Mouse (Mus musculus): ENCODE measurements around the gene Tmem254b. TPM values are rescaled to one million over a fixed set of nuclear protein-coding genes. Genes with fewer than 3 reads are reported as not detected.
"Not testable (repeated sequence)": the region's sequence is repeated elsewhere in the genome, so short reads cannot be mapped to it uniquely, and the experiment has no call there.

Gene Tmem254b
- 55.1 and 56.8 TPM in 2 replicates for polyA plus RNA-seq (2015; fragmentation: Nextera tagmentation; extraction: Ambion mirVana)

GRCm38 (mm10) chr14:26206926-26207247 lies at the start of gene Tmem254b:
Tmem254b (minus strand) TSS chr14:26207041.
- not testable (repeated sequence) for H3K4me2 ChIP-seq (replicated peaks; ENCODE audit: low read depth); H3K4me1 ChIP-seq (replicated peaks; ENCODE audit: control insufficient read depth, insufficient read depth, low read length); H3K27me3 ChIP-seq (replicated peaks; ENCODE audit: control insufficient read depth, insufficient read depth, low read length); H3K9ac ChIP-seq (ENCODE audit: low read depth, low read length); H3K36me3 ChIP-seq (ENCODE audit: control insufficient read depth, insufficient read depth); H3K4me3 ChIP-seq (ENCODE audit: low read depth, low read length); H3K9me3 ChIP-seq (ENCODE audit: control insufficient read depth); H3K27ac ChIP-seq (ENCODE audit: low read depth, low read length)
- no CpG with 5 or more reads among the region's 10 CpGs for WGBS
- peak; percentile 84 for ATAC-seq

GRCm38 (mm10) chr14:26237183-26237582 lies 30.3 kb upstream of the Tmem254b start:
- not testable (repeated sequence) for H3K4me2 ChIP-seq (replicated peaks; ENCODE audit: low read depth); H3K9ac ChIP-seq (ENCODE audit: low read depth, low read length); H3K27ac ChIP-seq (ENCODE audit: low read depth, low read length); H3K4me1 ChIP-seq (replicated peaks; ENCODE audit: control insufficient read depth, insufficient read depth, low read length); H3K36me3 ChIP-seq (ENCODE audit: control insufficient read depth, insufficient read depth); H3K4me3 ChIP-seq (ENCODE audit: low read depth, low read length); H3K9me3 ChIP-seq (ENCODE audit: control insufficient read depth); H3K27me3 ChIP-seq (replicated peaks; ENCODE audit: control insufficient read depth, insufficient read depth, low read length)
- no CpG with 5 or more reads among the region's 2 CpGs for WGBS
- ATAC-seq = peak; percentile 53

GRCm38 (mm10) chr14:26216233-26217000 lies 9.6 kb upstream of the Tmem254b start:
- ATAC-seq = peak; percentile 88
- not testable (repeated sequence) for H3K4me3 ChIP-seq (ENCODE audit: low read depth, low read length); H3K27me3 ChIP-seq (replicated peaks; ENCODE audit: control insufficient read depth, insufficient read depth, low read length); H3K27ac ChIP-seq (ENCODE audit: low read depth, low read length); H3K4me1 ChIP-seq (replicated peaks; ENCODE audit: control insufficient read depth, insufficient read depth, low read length); H3K9me3 ChIP-seq (ENCODE audit: control insufficient read depth); H3K9ac ChIP-seq (ENCODE audit: low read depth, low read length); H3K4me2 ChIP-seq (replicated peaks; ENCODE audit: low read depth); H3K36me3 ChIP-seq (ENCODE audit: control insufficient read depth, insufficient read depth)
- no CpG with 5 or more reads among the region's 5 CpGs for WGBS

- H3K4me1 ChIP-seq (replicated peaks; ENCODE audit: control insufficient read depth, insufficient read depth, low read length); H3K4me3 ChIP-seq (ENCODE audit: low read depth, low read length); H3K36me3 ChIP-seq (ENCODE audit: control insufficient read depth, insufficient read depth); H3K27ac ChIP-seq (ENCODE audit: low read depth, low read length); H3K4me2 ChIP-seq (replicated peaks; ENCODE audit: low read depth); H3K27me3 ChIP-seq (replicated peaks; ENCODE audit: control insufficient read depth, insufficient read depth, low read length); H3K9ac ChIP-seq (ENCODE audit: low read depth, low read length); H3K9me3 ChIP-seq (ENCODE audit: control insufficient read depth): not testable (repeated sequence)
- WGBS = no CpG with 5 or more reads among the region's 44 CpGs
- peak; percentile 95 for ATAC-seq
Observed at GRCm38 (mm10) chr14:26206197-26206925, 480 bp downstream of the Tmem254b start.

- not testable (repeated sequence) for H3K27me3 ChIP-seq (replicated peaks; ENCODE audit: control insufficient read depth, insufficient read depth, low read length); H3K4me1 ChIP-seq (replicated peaks; ENCODE audit: control insufficient read depth, insufficient read depth, low read length); H3K36me3 ChIP-seq (ENCODE audit: control insufficient read depth, insufficient read depth); H3K4me3 ChIP-seq (ENCODE audit: low read depth, low read length); H3K9ac ChIP-seq (ENCODE audit: low read depth, low read length); H3K9me3 ChIP-seq (ENCODE audit: control insufficient read depth); ATAC-seq; H3K4me2 ChIP-seq (replicated peaks; ENCODE audit: low read depth); H3K27ac ChIP-seq (ENCODE audit: low read depth, low read length)
- no CpG with 5 or more reads among the region's 3 CpGs for WGBS
Observed at GRCm38 (mm10) chr14:26197851-26198250, 9.0 kb downstream of the Tmem254b start.

GRCm38 (mm10) chr14:26188361-26188760 lies 18.5 kb downstream of the Tmem254b start:
- not testable (repeated sequence) for H3K4me2 ChIP-seq (replicated peaks; ENCODE audit: low read depth); H3K4me1 ChIP-seq (replicated peaks; ENCODE audit: control insufficient read depth, insufficient read depth, low read length); ATAC-seq; H3K4me3 ChIP-seq (ENCODE audit: low read depth, low read length); H3K9me3 ChIP-seq (ENCODE audit: control insufficient read depth); H3K36me3 ChIP-seq (ENCODE audit: control insufficient read depth, insufficient read depth); H3K27ac ChIP-seq (ENCODE audit: low read depth, low read length); H3K27me3 ChIP-seq (replicated peaks; ENCODE audit: control insufficient read depth, insufficient read depth, low read length); H3K9ac ChIP-seq (ENCODE audit: low read depth, low read length)
- WGBS = no CpG with 5 or more reads among the region's 8 CpGs

- ATAC-seq = 0 out of 2 replicates have a peak, but pooled peaks have one; percentile 33
- WGBS = no CpG with 5 or more reads among the region's 9 CpGs
- not testable (repeated sequence) for H3K27me3 ChIP-seq (replicated peaks; ENCODE audit: control insufficient read depth, insufficient read depth, low read length); H3K9me3 ChIP-seq (ENCODE audit: control insufficient read depth); H3K27ac ChIP-seq (ENCODE audit: low read depth, low read length); H3K4me2 ChIP-seq (replicated peaks; ENCODE audit: low read depth); H3K9ac ChIP-seq (ENCODE audit: low read depth, low read length); H3K4me1 ChIP-seq (replicated peaks; ENCODE audit: control insufficient read depth, insufficient read depth, low read length); H3K36me3 ChIP-seq (ENCODE audit: control insufficient read depth, insufficient read depth); H3K4me3 ChIP-seq (ENCODE audit: low read depth, low read length)
Observed at GRCm38 (mm10) chr14:26186638-26187037, 20.2 kb downstream of the Tmem254b start.

GRCm38 (mm10) chr14:26182380-26182779 lies 24.5 kb downstream of the Tmem254b start, which contains the start of gene Plac9b:
Plac9b (minus strand) TSS chr14:26182480.
- H3K9ac ChIP-seq (ENCODE audit: low read depth, low read length); H3K4me2 ChIP-seq (replicated peaks; ENCODE audit: low read depth); ATAC-seq; H3K27ac ChIP-seq (ENCODE audit: low read depth, low read length); H3K4me1 ChIP-seq (replicated peaks; ENCODE audit: control insufficient read depth, insufficient read depth, low read length); H3K9me3 ChIP-seq (ENCODE audit: control insufficient read depth); H3K36me3 ChIP-seq (ENCODE audit: control insufficient read depth, insufficient read depth); H3K27me3 ChIP-seq (replicated peaks; ENCODE audit: control insufficient read depth, insufficient read depth, low read length); H3K4me3 ChIP-seq (ENCODE audit: low read depth, low read length): not testable (repeated sequence)
- WGBS = no CpG with 5 or more reads among the region's 10 CpGs

- not testable (repeated sequence) for ATAC-seq; H3K27me3 ChIP-seq (replicated peaks; ENCODE audit: control insufficient read depth, insufficient read depth, low read length); H3K4me2 ChIP-seq (replicated peaks; ENCODE audit: low read depth); H3K9me3 ChIP-seq (ENCODE audit: control insufficient read depth); H3K36me3 ChIP-seq (ENCODE audit: control insufficient read depth, insufficient read depth); H3K9ac ChIP-seq (ENCODE audit: low read depth, low read length); H3K4me3 ChIP-seq (ENCODE audit: low read depth, low read length); H3K27ac ChIP-seq (ENCODE audit: low read depth, low read length); H3K4me1 ChIP-seq (replicated peaks; ENCODE audit: control insufficient read depth, insufficient read depth, low read length)
- no CpG with 5 or more reads among the region's 10 CpGs for WGBS
Observed at GRCm38 (mm10) chr14:26181660-26182059, 25.2 kb downstream of the Tmem254b start.

Data from intestine, postnatal 0 days (tissue).